Mouse (Mus musculus) left cerebral cortex, postnatal 36 days (tissue): ENCODE data around the gene Vwa2. TPM values are rescaled to one million over a fixed set of nuclear protein-coding genes. Genes with fewer than 3 reads are reported as not detected.

ENCODE experiments used
- DNase-seq, 2 experiments: peaks; one replicate each; pipeline ENCODE4 v3.0.0; 2021 to 2022; ENCODE audit warnings: low spot score in 2 of 2, mixed read lengths in 1 of 2
- intact Hi-C: fragments of 180-260 bp; cut with DNase I; formaldehyde crosslinking; loops from one replicate; pipeline ENCODE4 v1.15.1; 2025
- total RNA-seq, 2 experiments: library from RNA; stranded (reverse); gene quantifications; 2 replicates each; pipeline ENCODE4 v1.2.3; 2021

Gene Vwa2
- total RNA-seq, 2 experiments from 2014 or later = not detected

GRCm38 (mm10) chr19:56944826-56945225, 70.8 kb downstream of the Vwa2 start:
- DNase-seq = no peak
- intact Hi-C loops = loop anchor here (5.0 kb wide), 1 partner anchor 52 kb away; no protein-coding TSS in a partner anchor

- no peak for DNase-seq
- intact Hi-C loops = loop anchor here (5.0 kb wide), 1 partner anchor 52 kb away; no protein-coding TSS in a partner anchor
These were observed 71.6 kb downstream of the Vwa2 start for GRCm38 (mm10) chr19:56945621-56946020.

GRCm38 (mm10) chr19:56946277-56946676, 72.2 kb downstream of the Vwa2 start:
- no peak for DNase-seq
- intact Hi-C loops = loop anchor here (5.0 kb wide), 1 partner anchor 51 kb away; no protein-coding TSS in a partner anchor

GRCm38 (mm10) chr19:56946727-56947126, 72.7 kb downstream of the Vwa2 start:
- no peak for DNase-seq
- intact Hi-C loops = loop anchor here (5.0 kb wide), 1 partner anchor 51 kb away; no protein-coding TSS in a partner anchor

GRCm38 (mm10) chr19:56947971-56948610, 74.0 kb downstream of the Vwa2 start:
- no peak for DNase-seq
- intact Hi-C loops = loop anchor here (5.0 kb wide), 1 partner anchor 49 kb away; no protein-coding TSS in a partner anchor

GRCm38 (mm10) chr19:56949868-56950267, 75.8 kb downstream of the Vwa2 start:
- intact Hi-C loops = loop anchor here (5.0 kb wide), 1 partner anchor 47 kb away; no protein-coding TSS in a partner anchor
- DNase-seq = no peak

- intact Hi-C loops = no loop called here
- DNase-seq = no peak
These were observed 76.8 kb downstream of the Vwa2 start for GRCm38 (mm10) chr19:56950818-56951217.

- intact Hi-C loops = no loop called here
- DNase-seq = no peak
These were observed 79.8 kb downstream of the Vwa2 start for GRCm38 (mm10) chr19:56953856-56954255.

- intact Hi-C loops = no loop called here
- DNase-seq = no peak
These were observed 80.8 kb downstream of the Vwa2 start for GRCm38 (mm10) chr19:56954857-56955256.

GRCm38 (mm10) chr19:56955568-56956513, 81.8 kb downstream of the Vwa2 start:
- intact Hi-C loops = no loop called here
- DNase-seq = no peak

GRCm38 (mm10) chr19:56958011-56958410, 84.0 kb downstream of the Vwa2 start:
- DNase-seq = no peak
- intact Hi-C loops = no loop called here

- DNase-seq = no peak
- intact Hi-C loops = no loop called here
These were observed 84.6 kb downstream of the Vwa2 start for GRCm38 (mm10) chr19:56958582-56959021.

- intact Hi-C loops = no loop called here
- DNase-seq = no peak
These were observed 85.0 kb downstream of the Vwa2 start for GRCm38 (mm10) chr19:56959057-56959456.

- intact Hi-C loops = no loop called here
- DNase-seq = no peak
These were observed 85.6 kb downstream of the Vwa2 start for GRCm38 (mm10) chr19:56959601-56960000.

Other genes with a start within 250 kb of the Vwa2 start
- gene Adrb1, start 152.1 kb upstream of the Vwa2 start, total RNA-seq = 10 to 100 TPM; 43.2 to 50.9 TPM
- gene Ccdc186, start 52.1 kb upstream of the Vwa2 start, total RNA-seq = 10 to 100 TPM; 48.3 to 56.6 TPM
- under 1 TPM; 0.59 to 0.75 TPM for gene Tdrd1, start 48.0 kb upstream of the Vwa2 start, total RNA-seq
- 10 to 100 TPM in 1 of 2 experiments, 1 to 10 TPM in 1; 6.7 to 10.2 TPM for gene Afap1l2, start 134.0 kb downstream of the Vwa2 start, total RNA-seq